Mouse (Mus musculus) small intestine, adult 2 months (tissue): ENCODE measurements around the gene Rgmb. TPM values are rescaled to one million over a fixed set of nuclear protein-coding genes. Genes with fewer than 3 reads are reported as not detected.

Source experiments
- H3K27ac ChIP-seq: fragments of 200-500 bp; 2 replicates; pipeline ENCODE4 v1.5.1; 2012; ENCODE audit warnings: low read depth, low read length, control low read depth, inconsistent platforms; ENCODE audit not compliant: insufficient read depth
- H3K27me3 ChIP-seq: fragments of 200-500 bp; 2 replicates; pipeline ENCODE4 v1.6.1; 2012; ENCODE audit warnings: mild to moderate bottlenecking, moderate library complexity, low read length, inconsistent platforms; ENCODE audit not compliant: control insufficient read depth, insufficient read depth
- H3K36me3 ChIP-seq: fragments of 200-500 bp; 2 replicates; pipeline ENCODE4 v1.6.1; 2012; ENCODE audit warnings: mild to moderate bottlenecking, low read length, control low read depth, inconsistent platforms; ENCODE audit not compliant: control insufficient read depth, insufficient read depth
- H3K4me1 ChIP-seq: fragments of 200-500 bp; 2 replicates; pipeline ENCODE4 v1.6.1; 2012; ENCODE audit warnings: low read length, inconsistent platforms, mixed read lengths; ENCODE audit not compliant: control insufficient read depth, insufficient read depth, insufficient read length
- H3K4me3 ChIP-seq: fragments of 200-500 bp; 2 replicates; pipeline ENCODE4 v1.5.1; 2012; ENCODE audit warnings: low read depth, mild to moderate bottlenecking, control low read depth, inconsistent platforms, low read length, moderate library complexity
- CTCF ChIP-seq: fragments of 200-500 bp; IDR thresholded peaks from 2 replicates; pipeline ENCODE4 v1.5.1; 2012; ENCODE audit warnings: low read depth, mild to moderate bottlenecking, control low read depth, inconsistent platforms, low read length, moderate library complexity, mixed read lengths; ENCODE audit not compliant: insufficient replicate concordance, insufficient read length; ENCODE audit errors: extremely low read depth
- POLR2A ChIP-seq: fragments of 200-500 bp; IDR thresholded peaks from 2 replicates; pipeline ENCODE4 v1.6.1; 2012; ENCODE audit warnings: low read depth, mild to moderate bottlenecking, control low read depth, inconsistent platforms, low read length, moderate library complexity
- WGBS: fragments of 180-500 bp; shearing (Covaris S2); methylation state at CpG from one replicate; pipeline ENCODE4 v1.1.7; 2018; 5-methylcytosine and 5-hydroxymethylcytosine counted together
- polyA plus RNA-seq: library from polyadenylated mRNA; depleted of rRNA; stranded (reverse); fragments of >200 nt; gene quantifications from 2 replicates; pipeline ENCODE4 v1.2.3, GENCODE M21; 2012; rRNA removed

Rgmb gene
- polyA plus RNA-seq, 1 experiment, result 97.5 TPM

- 65% methylated on average over 5 of the region's 5 CpGs for WGBS
- Histone ChIP-seq H3K27ac (no peak overlapping the region), H3K4me3 (no peak overlapping the region), H3K4me1 (no peaks in the 10 kb centered on the region), H3K27me3 (no peaks in the 10 kb centered on the region), H3K36me3 (peaks cover 12% of the 10 kb centered on the region)
- TF ChIP-seq POLR2A, result no peak
- no peak for TF ChIP-seq CTCF
Observed at GRCm38 (mm10) chr17:15774565-15775215, 56.1 kb downstream of the Rgmb start.

GRCm38 (mm10) chr17:15773956-15774355, 56.9 kb downstream of the Rgmb start:
- peaks cover 16% of the 10 kb centered on the region for H3K36me3 ChIP-seq
- no peaks in the 10 kb centered on the region for H3K4me1 ChIP-seq
- no peak overlapping the region for H3K4me3 ChIP-seq
- H3K27me3 ChIP-seq, result no peaks in the 10 kb centered on the region
- WGBS, result 76% methylated on average over 6 of the region's 6 CpGs
- no peak for TF ChIP-seq POLR2A
- no peak for TF ChIP-seq CTCF
- no peak overlapping the region for H3K27ac ChIP-seq

- no peaks in the 10 kb centered on the region for H3K27me3 ChIP-seq
- WGBS, result 76% methylated on average over 7 of the region's 7 CpGs
- no peak overlapping the region for H3K4me3 ChIP-seq
- peaks cover 47% of the 10 kb centered on the region for H3K36me3 ChIP-seq
- no peaks in the 10 kb centered on the region for H3K4me1 ChIP-seq
- no peak overlapping the region for H3K27ac ChIP-seq
- TF ChIP-seq POLR2A (no peak), CTCF (no peak)
Observed at GRCm38 (mm10) chr17:15769081-15769724, 61.6 kb downstream of the Rgmb start.

- Histone ChIP-seq H3K4me3 (no peak overlapping the region), H3K4me1 (no peaks in the 10 kb centered on the region), H3K27me3 (no peaks in the 10 kb centered on the region), H3K36me3 (peaks cover 58% of the 10 kb centered on the region), H3K27ac (no peak overlapping the region)
- WGBS, result 77% methylated on average over 8 of the region's 8 CpGs
- no peak for TF ChIP-seq CTCF
- TF ChIP-seq POLR2A, result no peak
Observed at GRCm38 (mm10) chr17:15761191-15761590, 69.6 kb downstream of the Rgmb start.

Other genes starting within 250 kb of the Rgmb start
- 4.8 and 15.6 TPM in 2 replicates for gene Chd1, start 126.1 kb downstream of the Rgmb start, polyA plus RNA-seq